Mouse (Mus musculus) ovary, postnatal 36 days (tissue): ENCODE results near the gene Aak1.

Experiments
- DNase-seq: peaks from one replicate; pipeline ENCODE4 v3.0.0; 2022; ENCODE audit warnings: low spot score, mixed read lengths

The Aak1 gene

GRCm38 (mm10) chr6:86897520-86897919, 48.2 kb downstream of the Aak1 start:
- DNase-seq = no peak

GRCm38 (mm10) chr6:86899053-86899452, 49.7 kb downstream of the Aak1 start:
- DNase-seq = no peak

- DNase-seq = no peak
Observed at GRCm38 (mm10) chr6:86899965-86900364, 50.6 kb downstream of the Aak1 start.

GRCm38 (mm10) chr6:86900546-86900945, 51.2 kb downstream of the Aak1 start:
- DNase-seq = no peak

- no peak for DNase-seq
Observed at GRCm38 (mm10) chr6:86905500-86905899, 56.2 kb downstream of the Aak1 start.

- DNase-seq = no peak
Observed at GRCm38 (mm10) chr6:86907191-86907590, 57.9 kb downstream of the Aak1 start.

- no peak for DNase-seq
Observed at GRCm38 (mm10) chr6:86908561-86909150, 59.3 kb downstream of the Aak1 start.

GRCm38 (mm10) chr6:86909881-86910280, 60.6 kb downstream of the Aak1 start:
- no peak for DNase-seq

- DNase-seq = no peak
Observed at GRCm38 (mm10) chr6:86916157-86916820, 67.0 kb downstream of the Aak1 start.

GRCm38 (mm10) chr6:86917231-86917630, 67.9 kb downstream of the Aak1 start:
- DNase-seq = peak; percentile 17

GRCm38 (mm10) chr6:86918058-86918835, 68.9 kb downstream of the Aak1 start:
- DNase-seq = peak; percentile 23

- peak; percentile 50 for DNase-seq
Observed at GRCm38 (mm10) chr6:86921880-86922279, 72.6 kb downstream of the Aak1 start.

- no peak for DNase-seq
Observed at GRCm38 (mm10) chr6:86924746-86925145, 75.4 kb downstream of the Aak1 start.

- no peak for DNase-seq
Observed at GRCm38 (mm10) chr6:86934541-86934940, 85.2 kb downstream of the Aak1 start.

- no peak for DNase-seq
Observed at GRCm38 (mm10) chr6:86939797-86940196, 90.5 kb downstream of the Aak1 start.

- DNase-seq = no peak
Observed at GRCm38 (mm10) chr6:86940966-86941365, 91.6 kb downstream of the Aak1 start.

GRCm38 (mm10) chr6:86947100-86947499, 97.8 kb downstream of the Aak1 start:
- no peak for DNase-seq

- DNase-seq = no peak
Observed at GRCm38 (mm10) chr6:86948746-86949145, 99.4 kb downstream of the Aak1 start.

GRCm38 (mm10) chr6:86950141-86950540, 100.8 kb downstream of the Aak1 start:
- no peak for DNase-seq

GRCm38 (mm10) chr6:86950733-86951255, 101.5 kb downstream of the Aak1 start:
- no peak for DNase-seq

- DNase-seq = no peak
Observed at GRCm38 (mm10) chr6:86955741-86956140, 106.4 kb downstream of the Aak1 start.

GRCm38 (mm10) chr6:86956206-86956605, 106.9 kb downstream of the Aak1 start:
- no peak for DNase-seq

- no peak for DNase-seq
Observed at GRCm38 (mm10) chr6:86959006-86959405, 109.7 kb downstream of the Aak1 start.
